13 mouse cellular contexts compared by ENCODE assay signal in genomic region chr3:52386343-52386742, GRCm38 (mm10).
"Had no signal": no experiment of that assay in that cellular context is flagged by ENCODE, and none has a peak within 500 bp of the region (broad histone marks: within the 10 kb centered on the region; RNA-seq: fewer than 3 reads in every experiment).

No protein-coding gene starts in this region.

- DNase-seq: liver, postnatal 0 days; lung, adult 2 months; lung, postnatal 14 days; lung, postnatal 36 days; midbrain, embryonic 14.5 days; retina, postnatal 1 day; right cerebral cortex, adult 18-20 months; right cerebral cortex, postnatal 25 days; right cerebral cortex, postnatal 4 days; spleen, adult 18-20 months; thymus, adult 18-20 months; thymus, postnatal 25 days; thymus, postnatal 4 days had no signal
